Mouse (Mus musculus): ENCODE measurements around the gene Smdt1.
A peak's percentile ranks its signal among the peaks of the same experiment; 100 is the strongest.

- TF ChIP-seq CTCF (IDR thresholded peaks at IDR 0.05; ENCODE audit: extremely low read depth, insufficient read length, insufficient replicate concordance, low read depth, low read length) (no peak), POLR2A (IDR thresholded peaks at IDR 0.05; ENCODE audit: low read depth, low read length) (0 out of 2 replicates have a peak, but pooled peaks have one; percentile 15)
These were observed 14.5 kb downstream of the Smdt1 start for GRCm38 (mm10) chr15:82353078-82353744.
